Mouse (Mus musculus) G1E (cell line): Measurements from ENCODE around the gene Tmem184a. TPM values are rescaled to one million over a fixed set of nuclear protein-coding genes. Genes with fewer than 3 reads are reported as not detected.
A peak's percentile ranks its signal among the peaks of the same experiment; 100 is the strongest.

Source experiments
- ATAC-seq: 2 replicates; pipeline ENCODE4 v1.8.0; 2016; ENCODE audit warnings: mild to moderate bottlenecking; ENCODE audit not compliant: insufficient number of reproducible peaks, poor library complexity, low FRiP score, severe bottlenecking; ENCODE audit errors: extremely low read depth
- DNase-seq: peaks from one replicate; pipeline ENCODE4 v3.0.0; 2012; ENCODE audit warnings: low spot score
- H3K27me3 ChIP-seq: 2 replicates; pipeline ENCODE4 v1.6.1; 2012; ENCODE audit warnings: mild to moderate bottlenecking, low read length, inconsistent platforms; ENCODE audit not compliant: insufficient read depth
- H3K36me3 ChIP-seq: replicated peaks from 2 replicates; pipeline ENCODE3; 2012; ENCODE audit warnings: mild to moderate bottlenecking, inconsistent platforms
- H3K4me1 ChIP-seq: 2 replicates; pipeline ENCODE4 v1.6.1; 2012; ENCODE audit warnings: low read depth, low read length, inconsistent platforms, mixed read lengths; ENCODE audit not compliant: insufficient read depth
- H3K4me3 ChIP-seq: 2 replicates; pipeline ENCODE4 v1.5.1; 2012; ENCODE audit warnings: low read depth, mild to moderate bottlenecking, inconsistent platforms, low read length, moderate library complexity, mixed read lengths
- H3K9me3 ChIP-seq: replicated peaks from 2 replicates; pipeline ENCODE4 v1.6.1; 2012; ENCODE audit warnings: inconsistent platforms
- CTCF ChIP-seq: IDR thresholded peaks from 2 replicates; pipeline ENCODE4 v1.5.1; 2012; ENCODE audit warnings: low read depth, low read length, inconsistent platforms, mixed read lengths
- GATA1 ChIP-seq: IDR thresholded peaks from 2 replicates; pipeline ENCODE4 v1.6.1; 2012; ENCODE audit warnings: borderline replicate concordance, low read length, inconsistent platforms, mixed read lengths
- GATA2 ChIP-seq: IDR thresholded peaks from 2 replicates; pipeline ENCODE4 v1.6.1; 2012; ENCODE audit warnings: low read depth, low read length, inconsistent platforms, borderline replicate concordance
- POLR2AphosphoS5 ChIP-seq: IDR thresholded peaks from 2 replicates; pipeline ENCODE4 v1.6.1; 2012; ENCODE audit warnings: low read depth, low read length, inconsistent platforms; ENCODE audit not compliant: insufficient replicate concordance
- TAL1 ChIP-seq: conservative IDR thresholded peaks from 2 replicates; pipeline ENCODE4 v1.6.1; 2012; ENCODE audit warnings: low read depth, low read length, inconsistent platforms, mixed read lengths
- polyA plus RNA-seq: library from polyadenylated mRNA; stranded (reverse); fragments of >175 nt; gene quantifications from 2 replicates; pipeline ENCODE4 v1.2.3, GENCODE M21; 2012
- total RNA-seq, 2 experiments: library from RNA; stranded (forward) in 1 of 2; stranded (reverse) in 1 of 2; fragments of 200-1000 nt in 1 of 2; fragments of >200 nt in 1 of 2; fragmentation: Nextera tagmentation in 1 of 2; gene quantifications; 2 replicates each; pipeline ENCODE4 v1.2.3; 2014 to 2017

Tmem184a gene
- total and polyA plus RNA-seq, 3 experiments: 1.0 to 4.2 (median 3.4) TPM

DNA sequence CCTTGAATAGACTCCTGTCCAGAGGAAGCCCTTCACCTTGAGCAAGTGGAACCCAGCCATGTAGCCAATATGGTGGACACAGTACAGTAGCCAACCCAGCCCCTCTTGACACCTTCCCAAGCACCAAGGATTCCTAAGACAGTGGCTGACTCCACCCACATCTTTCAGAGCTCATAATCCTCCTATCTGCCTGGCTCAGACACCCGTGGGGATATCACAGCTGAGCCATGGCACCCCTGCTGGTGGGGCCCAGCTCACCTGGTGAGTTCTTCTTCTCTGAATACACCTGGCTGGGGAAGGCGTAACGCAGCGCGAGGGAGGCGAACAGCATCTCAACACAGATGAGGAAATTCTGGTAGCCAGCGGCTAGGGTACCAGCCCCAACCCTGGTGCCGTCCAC, 13.8 kb downstream of the Tmem184a start:
- H3K36me3 ChIP-seq: peaks cover 50% of the 10 kb centered on the region
- peaks cover 72% of the 10 kb centered on the region for H3K4me1 ChIP-seq
- H3K27me3 ChIP-seq: no peaks in the 10 kb centered on the region
- TF ChIP-seq GATA1: no peak
- TF ChIP-seq TAL1: no peak
- TF ChIP-seq CTCF: no peak
- TF ChIP-seq POLR2AphosphoS5: no peak
- TF ChIP-seq GATA2: no peak
- DNase-seq (no peak), ATAC-seq (no peak)
- H3K9me3 ChIP-seq: peaks cover 9% of the 10 kb centered on the region
- no peak overlapping the region; the same call in 1 of the 2 replicates for H3K4me3 ChIP-seq

DNA sequence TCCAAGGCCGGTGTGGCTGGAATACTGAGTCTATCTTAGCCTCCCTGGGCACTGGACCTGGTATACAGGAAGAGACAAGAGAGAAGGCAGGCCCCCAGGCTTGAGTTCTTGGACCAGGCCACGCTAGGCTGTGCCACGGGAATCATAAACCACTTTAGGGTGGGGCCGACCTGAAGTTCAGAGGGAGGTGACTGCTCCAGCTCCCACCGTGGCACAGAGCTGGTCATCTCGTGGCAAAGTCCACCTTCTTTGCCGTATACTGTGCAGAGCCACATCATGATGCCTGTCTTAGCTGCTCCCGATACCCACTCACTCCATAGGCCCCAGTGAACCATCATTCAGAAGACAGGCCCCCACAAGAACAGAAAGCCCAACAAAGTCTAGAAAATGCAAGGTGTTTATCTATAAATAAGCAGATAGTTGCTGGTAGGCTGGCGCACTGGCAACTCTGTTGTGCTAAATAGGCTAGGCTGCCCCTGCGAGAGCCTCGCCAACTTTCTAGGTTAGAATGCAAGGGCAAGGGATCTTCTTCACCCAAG, 15.1 kb downstream of the Tmem184a start:
- ATAC-seq: peak; percentile 2; the same call in 1 of the 2 replicates

GRCm38 (mm10) chr5:139804107-139804551, 15.6 kb downstream of the Tmem184a start:
- Histone ChIP-seq H3K4me1 (peaks cover 83% of the 10 kb centered on the region), H3K36me3 (peaks cover 68% of the 10 kb centered on the region)

More for the DNA sequence above, 15.1 kb downstream of the Tmem184a start:
- peak overlapping the region; percentile 61; the same call in 1 of the 2 replicates for H3K4me3 ChIP-seq
- H3K9me3 ChIP-seq: peaks cover 9% of the 10 kb centered on the region
- peaks cover 83% of the 10 kb centered on the region for H3K4me1 ChIP-seq
- peaks cover 63% of the 10 kb centered on the region for H3K36me3 ChIP-seq
- no peaks in the 10 kb centered on the region for H3K27me3 ChIP-seq
- no peak for TF ChIP-seq POLR2AphosphoS5
- TF ChIP-seq GATA2: no peak
- no peak for TF ChIP-seq TAL1
- TF ChIP-seq CTCF: no peak
- TF ChIP-seq GATA1: no peak
- DNase-seq: no peak

GRCm38 (mm10) chr5:139803601-139804102, 16.1 kb downstream of the Tmem184a start:
- TF ChIP-seq GATA1: no peak
- no peak for TF ChIP-seq POLR2AphosphoS5
- peak; percentile 74 for TF ChIP-seq CTCF
- peaks cover 73% of the 10 kb centered on the region for H3K36me3 ChIP-seq
- DNase-seq (peak; percentile 83), ATAC-seq (peak; percentile 10)
- H3K4me1 ChIP-seq: peaks cover 85% of the 10 kb centered on the region
- H3K27me3 ChIP-seq: no peaks in the 10 kb centered on the region
- H3K4me3 ChIP-seq: peak overlapping the region; percentile 61; the same call in 1 of the 2 replicates
- peaks cover 7% of the 10 kb centered on the region for H3K9me3 ChIP-seq

More at GRCm38 (mm10) chr5:139804107-139804551, 15.6 kb downstream of the Tmem184a start:
- Histone ChIP-seq H3K27me3 (no peaks in the 10 kb centered on the region), H3K9me3 (peaks cover 7% of the 10 kb centered on the region), H3K4me3 (peak overlapping the region; percentile 61; the same call in 1 of the 2 replicates)
- DNase-seq (peak; percentile 92), ATAC-seq (peak; percentile 92)
- TF ChIP-seq POLR2AphosphoS5: 0 out of 2 replicates have a peak, but pooled peaks have one; percentile 49
- no peak for TF ChIP-seq GATA1
- peak; percentile 78 for TF ChIP-seq TAL1

- Histone ChIP-seq H3K36me3 (peaks cover 75% of the 10 kb centered on the region), H3K27me3 (no peaks in the 10 kb centered on the region), H3K4me1 (peaks cover 81% of the 10 kb centered on the region), H3K9me3 (peaks cover 3% of the 10 kb centered on the region), H3K4me3 (peak overlapping the region; percentile 2; the same call in 1 of the 2 replicates)
- no peak for ATAC-seq
- peak; percentile 72 for DNase-seq
- TF ChIP-seq POLR2AphosphoS5 (no peak), GATA1 (no peak), CTCF (no peak), GATA2 (no peak), TAL1 (no peak)
Observed at GRCm38 (mm10) chr5:139803165-139803564, 16.6 kb downstream of the Tmem184a start.

GRCm38 (mm10) chr5:139801880-139802279, 17.8 kb downstream of the Tmem184a start:
- Histone ChIP-seq H3K9me3 (no peaks in the 10 kb centered on the region), H3K4me1 (peaks cover 91% of the 10 kb centered on the region), H3K4me3 (peak overlapping the region; percentile 39; the same call in 1 of the 2 replicates), H3K27me3 (no peaks in the 10 kb centered on the region), H3K36me3 (peaks cover 80% of the 10 kb centered on the region)
- ATAC-seq (no peak), DNase-seq (no peak)
- no peak for TF ChIP-seq GATA2
- no peak for TF ChIP-seq GATA1
- no peak for TF ChIP-seq TAL1
- TF ChIP-seq POLR2AphosphoS5: no peak
- no peak for TF ChIP-seq CTCF
